Mouse (Mus musculus): ENCODE measurements around the gene Klkb1.

DNA sequence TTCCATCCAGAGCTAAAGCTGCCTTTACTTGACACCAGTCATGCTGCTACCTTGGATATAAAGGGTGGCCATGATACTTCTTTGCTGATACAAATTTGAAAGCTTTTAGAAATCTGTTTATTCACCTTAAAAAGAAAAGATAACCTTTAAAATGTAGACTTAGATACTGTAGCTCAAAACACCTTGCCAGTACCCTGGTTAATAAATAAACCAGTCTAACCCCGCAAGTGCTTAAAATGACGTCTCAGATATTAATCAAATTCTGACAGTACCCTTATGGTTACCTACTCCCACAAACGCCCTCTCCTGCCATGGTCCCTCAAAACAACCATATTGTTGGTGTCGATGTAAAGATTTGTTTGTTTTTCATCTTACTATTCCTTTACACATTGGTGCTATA, 29.5 kb upstream of the Klkb1 start:
- TF ChIP-seq CTCF (conservative IDR thresholded peaks at IDR 0.05 in 1 of 2, IDR thresholded peaks at IDR 0.05 in 1 of 2; ENCODE audit: low read depth in 2 of 2, low read length in 2 of 2): no peak
- TF ChIP-seq ETS1 (conservative IDR thresholded peaks at IDR 0.05; ENCODE audit: low read depth, low read length): no peak
- no peak for TF ChIP-seq ZKSCAN1 (IDR thresholded peaks at IDR 0.05; ENCODE audit: borderline replicate concordance, low read depth, low read length)
- no peak for TF ChIP-seq MAX (IDR thresholded peaks at IDR 0.05; ENCODE audit: low read length)
- no peak for TF ChIP-seq TCF12 (IDR thresholded peaks at IDR 0.05; ENCODE audit: low read depth, low read length)
- no peak for TF ChIP-seq NRF1 (IDR thresholded peaks at IDR 0.05; ENCODE audit: low read depth, low read length)
- no peak for TF ChIP-seq E2F4 (IDR thresholded peaks at IDR 0.05; ENCODE audit: insufficient replicate concordance, low read depth, low read length)
- TF ChIP-seq POLR2A (IDR thresholded peaks at IDR 0.05; ENCODE audit: low read depth, low read length): no peak
- TF ChIP-seq ZMIZ1 (IDR thresholded peaks at IDR 0.05; ENCODE audit: low read depth, low read length): no peak
- no peak for TF ChIP-seq MAFK (IDR thresholded peaks at IDR 0.05; ENCODE audit: insufficient replicate concordance, low read length)
- TF ChIP-seq HCFC1 (IDR thresholded peaks at IDR 0.05; ENCODE audit: low read depth, low read length): no peak
- no peak for TF ChIP-seq RAD21 (IDR thresholded peaks at IDR 0.05; ENCODE audit: low read depth, low read length)
- no peak for TF ChIP-seq EP300 (IDR thresholded peaks at IDR 0.05; ENCODE audit: low read length)
